Mouse (Mus musculus): ENCODE measurements around the gene Gnb3. TPM values are rescaled to one million over a fixed set of nuclear protein-coding genes. Genes with fewer than 3 reads are reported as not detected.

The Gnb3 gene
- polyA plus RNA-seq, 1 experiment from 2014 or later, result 2.4 TPM

- Histone ChIP-seq H3K9ac (ENCODE audit: low read depth, low read length) (peak within 1 kb of the TSS; percentile 71), H3K4me2 (ENCODE audit: low read length) (peak within 1 kb of the TSS; percentile 87), H3K9me3 (replicated peaks; ENCODE audit: control insufficient read depth, low read length, poor library complexity, severe bottlenecking) (no peaks in the 10 kb centered on the region), H3K27me3 (ENCODE audit: control insufficient read depth, insufficient read depth, low read depth, low read length) (no peaks in the 10 kb centered on the region), H3K27ac (ENCODE audit: low read length) (peak within 1 kb of the TSS; percentile 83), H3K36me3 (ENCODE audit: control insufficient read depth, insufficient read depth, low read length) (peaks cover 20% of the 10 kb centered on the region), H3K4me3 (ENCODE audit: low read depth, low read length) (peak within 1 kb of the TSS; percentile 48), H3K4me1 (ENCODE audit: control insufficient read depth, insufficient read depth, low read length) (peaks cover 16% of the 10 kb centered on the region)
- peak; percentile 96 for ATAC-seq
- under 1% methylated on average over 55 of the region's 55 CpGs for WGBS
Measured at GRCm38 (mm10) chr6:124828868-124829798, 10.9 kb downstream of the Gnb3 start, which contains the start of the genes Usp5 and Cdca3. Gene Usp5 (minus strand): TSS chr6:124829484. Gene Cdca3 (plus strand): TSS chr6:124829547.

GRCm38 (mm10) chr6:124828101-124828592 lies 11.9 kb downstream of the Gnb3 start:
- H3K36me3 ChIP-seq (ENCODE audit: control insufficient read depth, insufficient read depth, low read length), result peaks cover 28% of the 10 kb centered on the region
- H3K9me3 ChIP-seq (replicated peaks; ENCODE audit: control insufficient read depth, low read length, poor library complexity, severe bottlenecking), result no peaks in the 10 kb centered on the region
- H3K27me3 ChIP-seq (ENCODE audit: control insufficient read depth, insufficient read depth, low read depth, low read length), result no peaks in the 10 kb centered on the region
- peak overlapping the region; percentile 48 for H3K4me3 ChIP-seq (ENCODE audit: low read depth, low read length)
- no peak for ATAC-seq
- H3K4me1 ChIP-seq (ENCODE audit: control insufficient read depth, insufficient read depth, low read length), result peaks cover 16% of the 10 kb centered on the region
- peak overlapping the region; percentile 87 for H3K4me2 ChIP-seq (ENCODE audit: low read length)
- H3K9ac ChIP-seq (ENCODE audit: low read depth, low read length), result peak overlapping the region; percentile 71
- 20% methylated on average over 10 of the region's 10 CpGs for WGBS
- peak overlapping the region; percentile 83 for H3K27ac ChIP-seq (ENCODE audit: low read length)

- Histone ChIP-seq H3K9ac (ENCODE audit: low read depth, low read length) (no peak overlapping the region), H3K27ac (ENCODE audit: low read length) (no peak overlapping the region), H3K27me3 (ENCODE audit: control insufficient read depth, insufficient read depth, low read depth, low read length) (no peaks in the 10 kb centered on the region), H3K36me3 (ENCODE audit: control insufficient read depth, insufficient read depth, low read length) (peaks cover 79% of the 10 kb centered on the region), H3K4me1 (ENCODE audit: control insufficient read depth, insufficient read depth, low read length) (no peaks in the 10 kb centered on the region; the same call in 1 of the 2 replicates), H3K9me3 (replicated peaks; ENCODE audit: control insufficient read depth, low read length, poor library complexity, severe bottlenecking) (no peaks in the 10 kb centered on the region), H3K4me2 (ENCODE audit: low read length) (no peak overlapping the region), H3K4me3 (ENCODE audit: low read depth, low read length) (no peak overlapping the region)
- ATAC-seq, result no peak
- WGBS, result 91% methylated on average over 4 of the region's 4 CpGs
Measured at GRCm38 (mm10) chr6:124822049-124822448, 18.0 kb downstream of the Gnb3 start.

GRCm38 (mm10) chr6:124820891-124821290 lies 19.2 kb downstream of the Gnb3 start:
- Histone ChIP-seq H3K4me1 (ENCODE audit: control insufficient read depth, insufficient read depth, low read length) (no peaks in the 10 kb centered on the region), H3K4me3 (ENCODE audit: low read depth, low read length) (no peak overlapping the region), H3K27me3 (ENCODE audit: control insufficient read depth, insufficient read depth, low read depth, low read length) (no peaks in the 10 kb centered on the region), H3K4me2 (ENCODE audit: low read length) (no peak overlapping the region), H3K36me3 (ENCODE audit: control insufficient read depth, insufficient read depth, low read length) (peaks cover 79% of the 10 kb centered on the region), H3K9me3 (replicated peaks; ENCODE audit: control insufficient read depth, low read length, poor library complexity, severe bottlenecking) (no peaks in the 10 kb centered on the region), H3K27ac (ENCODE audit: low read length) (no peak overlapping the region), H3K9ac (ENCODE audit: low read depth, low read length) (no peak overlapping the region)
- ATAC-seq, result no peak
- 92% methylated on average over 5 of the region's 5 CpGs for WGBS

DNA sequence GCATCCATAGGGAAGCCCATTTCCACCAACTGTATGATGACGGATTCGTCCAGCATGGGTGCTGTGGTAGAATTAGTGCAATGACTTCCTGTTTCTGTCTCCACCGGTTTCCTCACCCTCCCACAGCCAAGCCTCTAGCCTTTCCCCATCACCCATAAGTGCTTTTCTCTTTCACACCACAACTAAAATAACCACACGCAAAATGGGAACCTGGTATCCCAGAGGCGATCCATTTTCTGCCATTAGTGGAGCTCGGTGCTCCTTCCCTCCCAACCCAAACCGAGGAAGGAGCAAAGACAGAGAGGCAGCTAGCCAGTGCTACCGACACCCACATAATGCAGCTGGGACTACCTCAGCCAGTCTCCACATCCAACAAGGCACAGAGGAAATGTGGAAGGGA lies 22.1 kb downstream of the Gnb3 start:
- WGBS, result 97% methylated on average over 8 of the region's 8 CpGs
- no peak overlapping the region for H3K9ac ChIP-seq (ENCODE audit: low read depth, low read length)
- H3K4me2 ChIP-seq (ENCODE audit: low read length), result no peak overlapping the region
- peaks cover 8% of the 10 kb centered on the region; the same call in 1 of the 2 replicates for H3K4me1 ChIP-seq (ENCODE audit: control insufficient read depth, insufficient read depth, low read length)
- H3K9me3 ChIP-seq (replicated peaks; ENCODE audit: control insufficient read depth, low read length, poor library complexity, severe bottlenecking), result no peaks in the 10 kb centered on the region
- H3K27ac ChIP-seq (ENCODE audit: low read length), result no peak overlapping the region
- H3K27me3 ChIP-seq (ENCODE audit: control insufficient read depth, insufficient read depth, low read depth, low read length), result no peaks in the 10 kb centered on the region
- no peak for ATAC-seq
- H3K4me3 ChIP-seq (ENCODE audit: low read depth, low read length), result no peak overlapping the region
- peaks cover 53% of the 10 kb centered on the region for H3K36me3 ChIP-seq (ENCODE audit: control insufficient read depth, insufficient read depth, low read length)

- no peak for ATAC-seq
- WGBS, result 94% methylated on average over 8 of the region's 8 CpGs
- peaks cover 49% of the 10 kb centered on the region for H3K36me3 ChIP-seq (ENCODE audit: control insufficient read depth, insufficient read depth, low read length)
- no peaks in the 10 kb centered on the region for H3K27me3 ChIP-seq (ENCODE audit: control insufficient read depth, insufficient read depth, low read depth, low read length)
- H3K4me1 ChIP-seq (ENCODE audit: control insufficient read depth, insufficient read depth, low read length), result peaks cover 10% of the 10 kb centered on the region
- no peak overlapping the region for H3K27ac ChIP-seq (ENCODE audit: low read length)
- no peak overlapping the region for H3K9ac ChIP-seq (ENCODE audit: low read depth, low read length)
- no peak overlapping the region for H3K4me3 ChIP-seq (ENCODE audit: low read depth, low read length)
- no peak overlapping the region for H3K4me2 ChIP-seq (ENCODE audit: low read length)
- H3K9me3 ChIP-seq (replicated peaks; ENCODE audit: control insufficient read depth, low read length, poor library complexity, severe bottlenecking), result no peaks in the 10 kb centered on the region
Measured at GRCm38 (mm10) chr6:124817563-124817962, 22.5 kb downstream of the Gnb3 start.

DNA sequence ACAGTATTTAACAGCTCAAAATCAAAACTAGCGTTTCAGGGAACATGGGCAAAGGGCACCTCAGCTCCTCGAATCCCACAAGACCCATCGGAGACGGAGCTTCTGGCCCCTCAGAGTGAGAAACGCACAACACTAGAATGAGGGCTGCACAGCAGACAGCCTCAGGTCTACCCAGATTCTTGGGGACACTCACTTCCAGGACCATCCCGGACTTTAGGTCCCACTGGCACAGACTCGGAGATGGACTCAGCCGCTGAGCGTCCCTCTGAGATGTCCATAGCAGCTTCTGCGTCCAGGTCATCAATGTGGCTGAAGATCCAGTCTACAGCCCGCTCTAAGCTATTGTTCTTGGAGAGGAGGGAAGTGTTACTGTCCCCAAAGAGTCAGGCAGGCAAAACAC lies 22.9 kb downstream of the Gnb3 start:
- Histone ChIP-seq H3K36me3 (ENCODE audit: control insufficient read depth, insufficient read depth, low read length) (peaks cover 45% of the 10 kb centered on the region), H3K9ac (ENCODE audit: low read depth, low read length) (no peak overlapping the region), H3K27me3 (ENCODE audit: control insufficient read depth, insufficient read depth, low read depth, low read length) (no peaks in the 10 kb centered on the region), H3K4me1 (ENCODE audit: control insufficient read depth, insufficient read depth, low read length) (peaks cover 14% of the 10 kb centered on the region), H3K4me2 (ENCODE audit: low read length) (no peak overlapping the region), H3K9me3 (replicated peaks; ENCODE audit: control insufficient read depth, low read length, poor library complexity, severe bottlenecking) (no peaks in the 10 kb centered on the region), H3K27ac (ENCODE audit: low read length) (no peak overlapping the region), H3K4me3 (ENCODE audit: low read depth, low read length) (no peak overlapping the region)
- no peak for ATAC-seq
- WGBS, result 95% methylated on average over 11 of the region's 11 CpGs

DNA sequence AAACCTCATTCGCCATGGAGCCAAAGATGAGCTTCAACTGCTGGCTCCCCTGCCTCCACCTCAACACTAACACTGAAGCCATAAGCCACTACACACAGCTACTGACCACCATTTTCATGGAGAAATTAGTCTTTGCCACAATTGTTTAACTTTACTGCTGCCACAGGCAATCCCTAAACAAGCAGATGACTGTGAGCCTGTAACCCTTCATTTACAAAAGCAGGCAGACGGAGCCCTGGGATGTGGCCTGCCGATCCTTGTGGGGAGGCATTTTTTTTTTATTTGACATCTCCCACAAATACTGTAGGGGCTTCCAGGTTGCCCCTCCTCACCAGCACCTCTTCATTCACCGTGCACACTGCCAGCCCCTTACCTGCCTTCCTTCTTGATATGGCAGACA lies 23.5 kb downstream of the Gnb3 start:
- Histone ChIP-seq H3K27me3 (ENCODE audit: control insufficient read depth, insufficient read depth, low read depth, low read length) (no peaks in the 10 kb centered on the region), H3K4me2 (ENCODE audit: low read length) (no peak overlapping the region), H3K9ac (ENCODE audit: low read depth, low read length) (no peak overlapping the region), H3K27ac (ENCODE audit: low read length) (no peak overlapping the region), H3K36me3 (ENCODE audit: control insufficient read depth, insufficient read depth, low read length) (peaks cover 44% of the 10 kb centered on the region), H3K4me3 (ENCODE audit: low read depth, low read length) (no peak overlapping the region), H3K4me1 (ENCODE audit: control insufficient read depth, insufficient read depth, low read length) (peaks cover 17% of the 10 kb centered on the region), H3K9me3 (replicated peaks; ENCODE audit: control insufficient read depth, low read length, poor library complexity, severe bottlenecking) (no peaks in the 10 kb centered on the region)
- ATAC-seq, result no peak
- 93% methylated on average over 4 of the region's 4 CpGs for WGBS
